22 mouse cellular contexts compared by ENCODE assay signal in genomic region chr16:85095923-85096322, GRCm38 (mm10).
"Had no signal": no experiment of that assay in that cellular context is flagged by ENCODE, and none has a peak within 500 bp of the region (broad histone marks: within the 10 kb centered on the region; RNA-seq: fewer than 3 reads in every experiment).

No protein-coding gene starts in this region.

- H3K27ac ChIP-seq: kidney, embryonic 15.5 days; limb, embryonic 10.5 days; limb, embryonic 13.5 days; liver, embryonic 12.5 days; liver, embryonic 15.5 days; neural tube, embryonic 15.5 days; stomach, postnatal 0 days had no signal

- H3K9me3 ChIP-seq: kidney, embryonic 15.5 days; limb, embryonic 10.5 days; limb, embryonic 13.5 days; liver, embryonic 12.5 days; liver, embryonic 15.5 days; neural tube, embryonic 15.5 days had no signal

- ATAC-seq: liver, embryonic 12.5 days had no signal

- H3K9ac ChIP-seq: kidney, embryonic 15.5 days; limb, embryonic 13.5 days; liver, embryonic 12.5 days; liver, embryonic 15.5 days; neural tube, embryonic 15.5 days had no signal

- DNase-seq: kidney, adult 8-10 months; kidney, postnatal 36 days; layer of hippocampus, adult 9-11 months; liver; lung, adult 2 months; lung, postnatal 10 days; lung, postnatal 4 days; right cerebral cortex, adult 18-20 months; right cerebral cortex, postnatal 14 days; right cerebral cortex, postnatal 4 days; thymus, adult 2 months; thymus, postnatal 14 days; thymus, postnatal 4 days had no signal

- H3K4me3 ChIP-seq: kidney, embryonic 15.5 days; limb, embryonic 10.5 days; limb, embryonic 13.5 days; liver, embryonic 12.5 days; liver, embryonic 15.5 days; myocyte; neural tube, embryonic 15.5 days had no signal

- H3K4me1 ChIP-seq: liver, embryonic 15.5 days had no signal

- H3K27me3 ChIP-seq: kidney, embryonic 15.5 days; limb, embryonic 13.5 days; liver, embryonic 12.5 days; liver, embryonic 15.5 days; neural tube, embryonic 15.5 days had no signal

- H3K36me3 ChIP-seq: liver, embryonic 12.5 days; liver, embryonic 15.5 days had no signal

- H3K4me2 ChIP-seq: kidney, embryonic 15.5 days; limb, embryonic 13.5 days; liver, embryonic 12.5 days; liver, embryonic 15.5 days; midbrain, embryonic 11.5 days; neural tube, embryonic 15.5 days had no signal
